Mouse (Mus musculus) erythroblast, embryonic 14.5 days (primary cell): ENCODE data around the gene Grik1. TPM values are rescaled to one million over a fixed set of nuclear protein-coding genes. Genes with fewer than 3 reads are reported as not detected.

ENCODE experiments used
- H3K27me3 ChIP-seq: 2 replicates; pipeline ENCODE4 v1.6.1; 2012; ENCODE audit warnings: inconsistent platforms; ENCODE audit not compliant: control insufficient read depth
- H3K36me3 ChIP-seq: 2 replicates; pipeline ENCODE4 v1.6.1; 2012; ENCODE audit warnings: mild to moderate bottlenecking, inconsistent platforms; ENCODE audit not compliant: control insufficient read depth
- H3K4me1 ChIP-seq: 2 replicates; pipeline ENCODE4 v1.6.1; 2012; ENCODE audit warnings: inconsistent platforms; ENCODE audit not compliant: control insufficient read depth
- H3K4me3 ChIP-seq: replicated peaks from 2 replicates; pipeline ENCODE3; 2012; ENCODE audit warnings: moderate library complexity, mild to moderate bottlenecking, inconsistent platforms
- H3K9me3 ChIP-seq: 2 replicates; pipeline ENCODE4 v1.6.1; 2012; ENCODE audit warnings: low read length, inconsistent platforms, mixed read lengths; ENCODE audit not compliant: control insufficient read depth
- GATA1 ChIP-seq: IDR thresholded peaks from 2 replicates; pipeline ENCODE4 v1.6.1; 2012; ENCODE audit warnings: low read length, inconsistent platforms, mixed read lengths
- TAL1 ChIP-seq: IDR thresholded peaks from 3 replicates; pipeline ENCODE4 v1.6.1; 2012; ENCODE audit warnings: low read length, inconsistent platforms, mixed read lengths
- polyA plus RNA-seq: library from polyadenylated mRNA; stranded (reverse); fragments of >175 nt; gene quantifications from 2 replicates; pipeline ENCODE4 v1.2.3, GENCODE M21; 2012

Grik1 gene
- polyA plus RNA-seq, 1 experiment = not detected

- Histone ChIP-seq H3K27me3 (no peaks in the 10 kb centered on the region), H3K9me3 (peaks cover 18% of the 10 kb centered on the region), H3K4me1 (no peaks in the 10 kb centered on the region), H3K36me3 (no peaks in the 10 kb centered on the region), H3K4me3 (no peak overlapping the region)
- TF ChIP-seq GATA1 (no peak), TAL1 (no peak)
These were observed 388.9 kb downstream of the Grik1 start for GRCm38 (mm10) chr16:87901189-87901588.

- peaks cover 5% of the 10 kb centered on the region for H3K9me3 ChIP-seq
- TF ChIP-seq GATA1 (no peak), TAL1 (no peak)
- no peaks in the 10 kb centered on the region for H3K4me1 ChIP-seq
- H3K36me3 ChIP-seq = no peaks in the 10 kb centered on the region
- no peaks in the 10 kb centered on the region for H3K27me3 ChIP-seq
- H3K4me3 ChIP-seq = no peak overlapping the region
These were observed 414.1 kb downstream of the Grik1 start for GRCm38 (mm10) chr16:87875927-87876326.

- peaks cover 18% of the 10 kb centered on the region for H3K9me3 ChIP-seq
- H3K27me3 ChIP-seq = no peaks in the 10 kb centered on the region
- TF ChIP-seq TAL1 = no peak
- no peak for TF ChIP-seq GATA1
- H3K4me3 ChIP-seq = no peak overlapping the region
- no peaks in the 10 kb centered on the region for H3K36me3 ChIP-seq
- no peaks in the 10 kb centered on the region for H3K4me1 ChIP-seq
These were observed 425.5 kb downstream of the Grik1 start for GRCm38 (mm10) chr16:87864526-87864925.

- no peak overlapping the region for H3K4me3 ChIP-seq
- H3K27me3 ChIP-seq = no peaks in the 10 kb centered on the region
- H3K4me1 ChIP-seq = no peaks in the 10 kb centered on the region
- peaks cover 10% of the 10 kb centered on the region for H3K9me3 ChIP-seq
- TF ChIP-seq GATA1 (no peak), TAL1 (no peak)
- H3K36me3 ChIP-seq = no peaks in the 10 kb centered on the region
These were observed 428.3 kb downstream of the Grik1 start for GRCm38 (mm10) chr16:87861722-87862121.

- TF ChIP-seq GATA1 = no peak
- TF ChIP-seq TAL1 = no peak
- no peaks in the 10 kb centered on the region for H3K36me3 ChIP-seq
- no peak overlapping the region for H3K4me3 ChIP-seq
- H3K4me1 ChIP-seq = no peaks in the 10 kb centered on the region
- H3K27me3 ChIP-seq = no peaks in the 10 kb centered on the region
- H3K9me3 ChIP-seq = no peaks in the 10 kb centered on the region; the same call in 1 of the 2 replicates
These were observed 436.5 kb downstream of the Grik1 start for GRCm38 (mm10) chr16:87853451-87854085.

GRCm38 (mm10) chr16:87851550-87851949, 438.5 kb downstream of the Grik1 start:
- no peaks in the 10 kb centered on the region for H3K4me1 ChIP-seq
- H3K4me3 ChIP-seq = no peak overlapping the region
- H3K27me3 ChIP-seq = no peaks in the 10 kb centered on the region
- H3K36me3 ChIP-seq = no peaks in the 10 kb centered on the region
- peaks cover 2% of the 10 kb centered on the region; the same call in 1 of the 2 replicates for H3K9me3 ChIP-seq
- TF ChIP-seq TAL1 = no peak
- no peak for TF ChIP-seq GATA1

- no peaks in the 10 kb centered on the region for H3K27me3 ChIP-seq
- no peaks in the 10 kb centered on the region for H3K4me1 ChIP-seq
- H3K4me3 ChIP-seq = no peak overlapping the region
- no peak for TF ChIP-seq TAL1
- TF ChIP-seq GATA1 = no peak
- H3K9me3 ChIP-seq = peaks cover 2% of the 10 kb centered on the region; the same call in 1 of the 2 replicates
- no peaks in the 10 kb centered on the region for H3K36me3 ChIP-seq
These were observed 441.3 kb downstream of the Grik1 start for GRCm38 (mm10) chr16:87848799-87849198.

Other genes starting within 250 kb of the Grik1 start
- gene Cldn17, start 216.7 kb upstream of the Grik1 start, polyA plus RNA-seq = not detected in 2 replicates